Mouse (Mus musculus) adrenal gland, postnatal 10 days (tissue): ENCODE results near the gene Slc12a7. TPM values are rescaled to one million over a fixed set of nuclear protein-coding genes. Genes with fewer than 3 reads are reported as not detected.

Experiments
- DNase-seq: peaks from one replicate; pipeline ENCODE4 v3.0.0; 2021; ENCODE audit warnings: mixed read lengths
- total RNA-seq, 2 experiments: library from RNA; stranded (reverse); gene quantifications; 2 replicates each; pipeline ENCODE4 v1.2.3; 2021

Slc12a7 gene
- total RNA-seq, 2 experiments from 2014 or later, result 33.1 to 43.1 TPM

- no peak for DNase-seq
Measured at GRCm38 (mm10) chr13:73762938-73763337, 30.0 kb downstream of the Slc12a7 start.

DNA sequence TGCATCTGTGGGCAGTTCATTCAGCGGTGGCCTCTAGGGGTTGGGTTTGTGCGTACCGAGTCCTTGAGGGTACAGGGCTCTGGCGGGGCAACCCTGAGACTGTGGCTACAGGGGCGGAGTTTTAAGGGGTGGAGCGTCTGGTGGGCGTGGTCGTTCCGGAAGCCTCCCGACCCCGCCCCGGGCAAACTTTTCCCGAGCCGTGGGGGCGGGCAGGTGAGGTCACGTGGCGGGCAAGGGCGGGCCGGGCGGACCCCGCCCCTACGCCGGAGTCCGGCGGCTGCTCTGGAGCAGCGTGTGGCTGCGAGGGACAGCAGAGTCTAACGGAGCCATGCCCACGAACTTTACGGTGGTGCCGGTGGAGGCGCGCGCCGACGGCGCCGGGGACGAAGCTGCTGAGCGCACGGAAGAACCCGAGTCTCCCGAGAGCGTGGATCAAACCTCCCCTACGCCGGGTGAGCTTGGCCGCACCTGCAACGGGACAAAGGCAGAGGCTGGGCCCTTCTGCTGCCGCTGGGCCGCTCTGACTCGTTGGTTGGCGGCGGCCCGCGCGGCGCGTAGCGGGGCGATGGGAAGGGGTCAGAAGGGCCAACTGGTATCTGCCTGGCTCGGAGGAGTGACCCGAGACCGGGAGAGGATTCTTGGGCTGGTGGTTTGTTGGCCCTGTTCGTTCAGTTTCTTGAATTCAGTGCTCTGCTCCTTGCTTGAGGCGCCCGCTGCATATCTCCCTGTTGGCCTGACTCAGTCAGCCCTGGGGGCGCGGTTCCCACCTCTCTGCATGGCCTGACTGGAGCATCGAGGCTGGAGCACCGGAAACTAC, 30.8 kb downstream of the Slc12a7 start:
- DNase-seq, result peak; percentile 96

DNA sequence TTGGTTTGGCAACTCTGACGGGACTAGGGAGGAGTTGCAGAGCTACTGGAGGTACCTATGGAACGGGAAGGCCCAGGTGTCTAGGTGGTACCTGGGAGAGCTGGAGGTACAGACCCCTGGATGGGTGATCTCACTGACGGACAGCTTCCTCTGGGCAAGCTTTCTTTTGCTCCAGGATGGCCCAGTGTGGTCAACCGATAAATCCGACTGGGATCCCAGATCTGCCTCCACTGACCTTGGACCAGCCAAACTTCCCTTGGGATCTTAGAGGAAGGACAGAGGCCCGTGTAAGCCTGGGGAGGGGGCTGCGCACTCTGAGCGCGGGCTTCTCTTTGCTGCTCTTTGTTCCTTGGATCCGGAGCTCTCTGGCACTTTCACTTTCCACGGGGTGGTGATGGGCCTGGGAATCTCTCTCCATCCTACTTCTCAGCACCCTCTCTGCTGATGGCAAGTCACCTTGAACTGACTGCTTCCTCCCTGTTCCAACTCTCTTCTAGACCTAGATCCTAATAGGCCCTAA, 31.4 kb downstream of the Slc12a7 start:
- peak; percentile 49 for DNase-seq

GRCm38 (mm10) chr13:73765393-73765792, 32.5 kb downstream of the Slc12a7 start:
- no peak for DNase-seq

DNA sequence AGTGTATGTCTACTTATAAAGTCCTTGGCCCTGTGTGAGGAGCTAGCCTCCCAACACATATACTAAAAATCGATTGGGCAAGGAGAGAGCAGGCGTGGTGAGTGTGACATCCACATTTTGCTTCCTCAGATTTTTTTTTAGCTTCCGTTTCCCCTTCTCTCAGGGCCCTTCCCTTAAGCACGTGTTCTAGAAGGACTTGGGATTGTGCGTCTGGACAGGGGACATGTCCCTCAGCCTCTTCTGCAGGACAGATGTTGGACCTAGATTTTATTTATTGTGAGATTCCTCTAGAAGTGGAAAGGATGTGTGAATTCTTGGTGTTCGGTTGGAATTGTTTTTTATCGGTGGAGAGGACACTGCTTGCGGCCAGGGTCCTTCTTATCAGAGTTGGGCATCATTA, 34.3 kb downstream of the Slc12a7 start:
- DNase-seq, result no peak

- DNase-seq, result no peak
Measured at GRCm38 (mm10) chr13:73767754-73768153, 34.9 kb downstream of the Slc12a7 start.

GRCm38 (mm10) chr13:73768311-73768710, 35.4 kb downstream of the Slc12a7 start:
- DNase-seq, result no peak

GRCm38 (mm10) chr13:73769916-73770682, 37.2 kb downstream of the Slc12a7 start:
- DNase-seq, result peak; percentile 35

DNA sequence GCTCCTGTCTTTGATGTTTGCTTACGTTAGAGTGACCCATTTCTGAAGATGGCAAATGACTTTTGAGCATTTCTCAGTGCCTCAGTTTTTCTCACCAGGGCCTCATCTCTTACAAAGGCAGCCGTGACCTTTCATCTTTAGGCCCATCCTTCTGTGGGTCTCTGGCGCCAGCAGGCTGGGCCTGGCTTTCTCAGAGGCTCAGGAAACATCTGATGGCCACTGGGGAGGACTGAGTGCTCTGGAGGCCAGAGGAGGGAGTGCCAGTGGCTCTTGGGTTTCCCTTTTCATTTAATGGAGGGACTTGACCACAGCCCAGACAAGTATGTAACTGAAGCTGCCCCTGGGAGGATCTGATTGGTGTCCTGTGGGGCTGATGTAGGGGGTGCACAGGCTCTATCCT, 38.2 kb downstream of the Slc12a7 start:
- DNase-seq, result peak; percentile 32

DNA sequence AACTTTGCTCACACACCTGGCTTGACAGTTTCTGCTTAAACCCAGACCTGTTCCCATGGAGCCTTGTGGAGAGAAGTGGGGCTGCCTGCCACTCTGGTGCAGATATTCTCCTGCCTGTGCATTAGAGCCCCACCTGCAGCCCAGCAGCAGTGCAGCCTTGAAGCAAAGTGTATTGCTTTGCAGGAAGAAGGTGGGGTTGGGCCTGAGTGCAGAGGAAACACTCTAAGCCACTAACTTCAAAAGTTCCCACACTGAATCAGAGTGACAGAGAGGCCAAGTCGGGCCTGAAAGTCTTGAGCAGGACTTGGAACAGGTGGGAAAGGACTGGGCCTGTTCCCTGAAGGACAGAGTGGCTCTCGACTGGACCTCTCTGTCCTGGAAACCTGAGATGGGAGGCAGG, 39.8 kb downstream of the Slc12a7 start:
- no peak for DNase-seq

GRCm38 (mm10) chr13:73773519-73774205, 40.8 kb downstream of the Slc12a7 start:
- peak; percentile 76 for DNase-seq

DNA sequence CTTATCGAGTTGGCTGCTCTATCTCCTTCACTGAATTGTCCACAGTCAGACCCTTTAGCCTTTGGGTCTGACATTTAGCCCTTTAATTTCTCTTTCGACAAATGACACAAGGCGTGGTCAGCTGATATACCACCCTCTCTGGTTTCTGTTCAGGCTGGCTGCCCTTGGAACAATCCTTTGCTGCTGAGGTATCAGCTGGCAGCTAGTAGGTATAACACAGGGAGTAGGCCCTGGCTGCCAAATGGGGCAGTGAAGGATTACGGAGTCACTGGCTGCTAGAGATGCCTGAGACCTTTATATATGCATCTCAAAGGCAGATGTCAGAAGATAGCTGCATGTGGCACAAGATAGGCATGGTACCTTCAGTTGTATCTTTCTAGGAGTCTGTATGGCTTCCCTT, 42.9 kb downstream of the Slc12a7 start:
- peak; percentile 39 for DNase-seq

DNA sequence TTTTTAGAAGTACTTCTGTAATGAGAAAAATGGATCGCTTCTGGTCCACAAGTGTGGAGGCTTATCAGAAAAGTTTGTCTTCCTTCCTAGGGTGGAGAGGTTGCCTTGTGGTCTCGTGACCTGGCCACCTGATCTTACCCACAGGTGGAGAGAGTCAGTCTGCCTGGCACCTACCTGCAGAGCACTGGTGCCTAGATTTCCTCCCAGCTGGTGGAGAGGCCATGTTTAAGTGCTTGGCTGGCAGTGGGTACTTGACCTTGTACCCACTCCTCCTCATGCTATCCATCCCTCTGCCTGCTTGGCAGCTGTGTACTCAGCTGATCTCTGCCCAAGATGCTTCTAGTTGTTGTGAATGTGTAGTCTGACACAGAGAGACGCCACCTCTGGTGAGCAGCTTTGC, 44.7 kb downstream of the Slc12a7 start:
- DNase-seq, result no peak

DNA sequence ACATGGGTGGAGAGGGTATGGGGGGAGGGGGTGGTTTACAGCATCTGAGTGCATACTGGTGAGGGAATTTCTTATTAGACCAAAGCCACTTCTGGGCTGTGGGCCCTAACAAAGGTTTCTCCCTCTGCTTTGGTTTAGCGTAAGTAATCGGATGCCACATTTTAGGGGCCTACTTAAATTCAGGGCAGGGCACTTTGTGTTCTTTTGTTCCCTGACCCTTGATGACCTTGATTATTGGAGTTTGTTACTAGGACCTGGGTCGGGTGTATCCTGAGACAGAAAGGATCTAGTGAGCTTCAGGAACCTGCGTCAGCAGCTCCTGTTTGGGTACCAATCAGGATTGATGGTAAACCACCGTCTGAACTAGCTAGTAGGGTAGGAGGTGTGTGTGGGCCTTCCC, 49.6 kb downstream of the Slc12a7 start:
- DNase-seq, result no peak

- peak; percentile 51 for DNase-seq
Measured at GRCm38 (mm10) chr13:73792176-73792575, 59.3 kb downstream of the Slc12a7 start.

- DNase-seq, result no peak
Measured at GRCm38 (mm10) chr13:73793171-73793570, 60.3 kb downstream of the Slc12a7 start.

GRCm38 (mm10) chr13:73799110-73799509, 66.2 kb downstream of the Slc12a7 start:
- DNase-seq, result peak; percentile 28

DNA sequence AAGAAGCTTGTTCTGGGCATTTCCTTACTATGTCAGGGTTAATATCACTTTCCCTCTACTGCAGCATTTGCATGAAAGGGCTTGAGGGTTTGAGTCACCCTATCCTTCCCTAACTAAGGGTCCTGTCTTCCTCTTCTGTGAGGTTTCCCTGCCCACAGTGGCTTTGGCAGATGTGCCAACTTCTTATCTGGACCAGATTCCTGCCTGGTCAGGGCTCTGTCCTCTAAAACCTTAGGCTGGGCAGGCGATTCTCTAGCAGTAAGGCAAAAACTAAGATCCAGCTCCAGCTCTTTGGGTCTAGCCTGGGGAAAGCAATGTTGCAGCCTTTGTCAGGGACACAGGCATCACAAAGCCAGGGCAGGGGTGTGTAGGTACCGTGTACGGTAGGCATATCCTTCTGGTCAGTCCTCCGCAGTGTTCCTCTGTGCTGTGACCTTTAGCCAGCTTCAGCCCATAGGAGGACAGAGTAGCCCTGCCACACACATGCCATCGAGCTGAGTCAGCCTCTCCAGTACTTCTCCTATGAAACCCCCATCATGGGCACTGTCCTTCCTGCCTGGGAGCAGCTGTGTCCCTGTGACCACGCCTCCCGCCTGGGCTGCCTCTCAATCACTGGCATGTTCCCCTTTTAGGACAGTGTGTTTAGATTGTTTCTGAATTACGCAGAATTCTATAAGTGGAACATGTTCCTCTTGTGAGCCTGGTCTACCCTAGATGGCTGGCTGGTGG, 70.7 kb downstream of the Slc12a7 start:
- DNase-seq, result peak; percentile 80

GRCm38 (mm10) chr13:73804914-73805313, 72.0 kb downstream of the Slc12a7 start:
- DNase-seq, result no peak

DNA sequence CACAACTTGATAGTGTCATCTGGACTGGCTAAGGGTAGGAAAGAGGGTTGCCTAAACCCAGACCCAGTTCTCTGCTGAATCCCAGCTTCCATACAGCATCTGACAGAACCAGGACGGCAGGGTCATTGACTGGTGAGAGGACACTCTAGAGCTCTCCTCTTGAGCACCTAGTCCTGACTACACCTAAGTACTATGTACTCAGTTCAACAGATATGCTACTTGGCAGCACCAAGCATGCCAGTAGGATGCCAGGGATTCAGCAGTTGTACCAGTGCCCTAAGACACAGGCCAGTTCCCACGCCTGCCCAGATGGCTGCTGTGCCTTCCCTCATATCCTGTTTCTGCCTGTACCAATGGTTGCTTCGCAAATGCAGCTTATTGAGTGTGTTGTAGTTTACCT, 80.0 kb downstream of the Slc12a7 start:
- DNase-seq, result no peak

DNA sequence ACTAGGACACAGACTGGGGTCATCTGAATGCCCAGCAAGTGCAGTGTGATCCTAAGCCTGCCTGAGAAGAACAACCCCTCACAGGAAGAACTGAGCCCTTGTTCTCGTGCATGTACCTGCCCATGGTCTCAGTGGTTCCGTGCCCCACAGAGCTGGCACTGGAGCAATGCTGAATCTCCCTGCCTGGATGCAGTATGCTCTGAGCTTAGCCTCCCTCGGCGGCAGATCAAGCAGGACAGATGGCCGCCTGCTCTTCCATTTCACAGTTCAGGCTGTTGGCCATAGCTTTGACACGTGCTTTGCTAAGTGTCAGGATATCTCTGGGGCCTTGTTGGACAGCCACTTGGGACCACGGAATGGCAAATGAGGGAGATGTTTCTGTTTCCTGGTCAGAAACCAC, 81.3 kb downstream of the Slc12a7 start:
- DNase-seq, result no peak

- DNase-seq, result no peak
Measured at GRCm38 (mm10) chr13:73816338-73816737, 83.4 kb downstream of the Slc12a7 start.
